Mouse (Mus musculus): ENCODE measurements around the gene Rhobtb1. TPM values are rescaled to one million over a fixed set of nuclear protein-coding genes. Genes with fewer than 3 reads are reported as not detected.
A peak's percentile ranks its signal among the peaks of the same experiment; 100 is the strongest.

Rhobtb1 gene
- polyA plus RNA-seq, 1 experiment, result 4.6 TPM

GRCm38 (mm10) chr10:69275811-69276775 lies 124.9 kb downstream of the Rhobtb1 start:
- Histone ChIP-seq H3K4me1 (ENCODE audit: control insufficient read depth, insufficient read depth, low read length) (no peaks in the 10 kb centered on the region), H3K27ac (ENCODE audit: insufficient read depth, low read length) (peak overlapping the region; percentile 83), H3K4me3 (ENCODE audit: insufficient read depth, low read length) (no peak overlapping the region)
- TF ChIP-seq CTCF (IDR thresholded peaks at IDR 0.05; ENCODE audit: extremely low read depth, insufficient read depth, low read length), result no peak
- no peak for TF ChIP-seq POLR2A (IDR thresholded peaks at IDR 0.05; ENCODE audit: extremely low read depth, insufficient read depth, low read length)

- H3K4me3 ChIP-seq (ENCODE audit: insufficient read depth, low read length), result no peak overlapping the region
- TF ChIP-seq POLR2A (IDR thresholded peaks at IDR 0.05; ENCODE audit: extremely low read depth, insufficient read depth, low read length) (no peak), CTCF (IDR thresholded peaks at IDR 0.05; ENCODE audit: extremely low read depth, insufficient read depth, low read length) (no peak)
- H3K27ac ChIP-seq (ENCODE audit: insufficient read depth, low read length), result peak overlapping the region; percentile 83
- H3K4me1 ChIP-seq (ENCODE audit: control insufficient read depth, insufficient read depth, low read length), result no peaks in the 10 kb centered on the region
These were observed 125.7 kb downstream of the Rhobtb1 start for GRCm38 (mm10) chr10:69276920-69277435.

GRCm38 (mm10) chr10:69278764-69279606 lies 127.8 kb downstream of the Rhobtb1 start:
- H3K4me1 ChIP-seq (ENCODE audit: control insufficient read depth, insufficient read depth, low read length), result no peaks in the 10 kb centered on the region
- no peak overlapping the region for H3K27ac ChIP-seq (ENCODE audit: insufficient read depth, low read length)
- no peak for TF ChIP-seq CTCF (IDR thresholded peaks at IDR 0.05; ENCODE audit: extremely low read depth, insufficient read depth, low read length)
- no peak for TF ChIP-seq POLR2A (IDR thresholded peaks at IDR 0.05; ENCODE audit: extremely low read depth, insufficient read depth, low read length)
- H3K4me3 ChIP-seq (ENCODE audit: insufficient read depth, low read length), result no peak overlapping the region

- Histone ChIP-seq H3K4me1 (ENCODE audit: control insufficient read depth, insufficient read depth, low read length) (no peaks in the 10 kb centered on the region), H3K4me3 (ENCODE audit: insufficient read depth, low read length) (no peak overlapping the region), H3K27ac (ENCODE audit: insufficient read depth, low read length) (no peak overlapping the region)
- no peak for TF ChIP-seq POLR2A (IDR thresholded peaks at IDR 0.05; ENCODE audit: extremely low read depth, insufficient read depth, low read length)
- no peak for TF ChIP-seq CTCF (IDR thresholded peaks at IDR 0.05; ENCODE audit: extremely low read depth, insufficient read depth, low read length)
These were observed 128.4 kb downstream of the Rhobtb1 start for GRCm38 (mm10) chr10:69279607-69279978.

- Histone ChIP-seq H3K4me1 (ENCODE audit: control insufficient read depth, insufficient read depth, low read length) (no peaks in the 10 kb centered on the region), H3K27ac (ENCODE audit: insufficient read depth, low read length) (no peak overlapping the region), H3K4me3 (ENCODE audit: insufficient read depth, low read length) (no peak overlapping the region)
- no peak for TF ChIP-seq CTCF (IDR thresholded peaks at IDR 0.05; ENCODE audit: extremely low read depth, insufficient read depth, low read length)
- TF ChIP-seq POLR2A (IDR thresholded peaks at IDR 0.05; ENCODE audit: extremely low read depth, insufficient read depth, low read length), result no peak
These were observed 135.7 kb downstream of the Rhobtb1 start for GRCm38 (mm10) chr10:69286939-69287338.

- H3K4me1 ChIP-seq (ENCODE audit: control insufficient read depth, insufficient read depth, low read length), result no peaks in the 10 kb centered on the region
- no peak overlapping the region for H3K27ac ChIP-seq (ENCODE audit: insufficient read depth, low read length)
- H3K4me3 ChIP-seq (ENCODE audit: insufficient read depth, low read length), result no peak overlapping the region
- TF ChIP-seq POLR2A (IDR thresholded peaks at IDR 0.05; ENCODE audit: extremely low read depth, insufficient read depth, low read length) (no peak), CTCF (IDR thresholded peaks at IDR 0.05; ENCODE audit: extremely low read depth, insufficient read depth, low read length) (no peak)
These were observed 136.9 kb downstream of the Rhobtb1 start for GRCm38 (mm10) chr10:69288086-69288485.

GRCm38 (mm10) chr10:69288720-69289119 lies 137.5 kb downstream of the Rhobtb1 start:
- H3K27ac ChIP-seq (ENCODE audit: insufficient read depth, low read length), result no peak overlapping the region
- H3K4me1 ChIP-seq (ENCODE audit: control insufficient read depth, insufficient read depth, low read length), result no peaks in the 10 kb centered on the region
- no peak overlapping the region for H3K4me3 ChIP-seq (ENCODE audit: insufficient read depth, low read length)
- TF ChIP-seq POLR2A (IDR thresholded peaks at IDR 0.05; ENCODE audit: extremely low read depth, insufficient read depth, low read length) (no peak), CTCF (IDR thresholded peaks at IDR 0.05; ENCODE audit: extremely low read depth, insufficient read depth, low read length) (no peak)

- H3K27ac ChIP-seq (ENCODE audit: insufficient read depth, low read length), result no peak overlapping the region
- no peak overlapping the region for H3K4me3 ChIP-seq (ENCODE audit: insufficient read depth, low read length)
- no peaks in the 10 kb centered on the region for H3K4me1 ChIP-seq (ENCODE audit: control insufficient read depth, insufficient read depth, low read length)
- no peak for TF ChIP-seq POLR2A (IDR thresholded peaks at IDR 0.05; ENCODE audit: extremely low read depth, insufficient read depth, low read length)
- no peak for TF ChIP-seq CTCF (IDR thresholded peaks at IDR 0.05; ENCODE audit: extremely low read depth, insufficient read depth, low read length)
These were observed 139.5 kb downstream of the Rhobtb1 start for GRCm38 (mm10) chr10:69290736-69291135.

GRCm38 (mm10) chr10:69295919-69296318 lies 144.7 kb downstream of the Rhobtb1 start:
- Histone ChIP-seq H3K4me3 (ENCODE audit: insufficient read depth, low read length) (no peak overlapping the region), H3K4me1 (ENCODE audit: control insufficient read depth, insufficient read depth, low read length) (no peaks in the 10 kb centered on the region)
- TF ChIP-seq CTCF (IDR thresholded peaks at IDR 0.05; ENCODE audit: extremely low read depth, insufficient read depth, low read length) (no peak), POLR2A (IDR thresholded peaks at IDR 0.05; ENCODE audit: extremely low read depth, insufficient read depth, low read length) (no peak)

More at GRCm38 (mm10) chr10:69295919-69296318, 144.7 kb downstream of the Rhobtb1 start:
- no peak overlapping the region for H3K27ac ChIP-seq (ENCODE audit: insufficient read depth, low read length)

Data from cortical plate, adult 2 months (tissue).